Mouse (Mus musculus) heart, postnatal 0 days (tissue): ENCODE results near the gene Serpinf1. TPM values are rescaled to one million over a fixed set of nuclear protein-coding genes. Genes with fewer than 3 reads are reported as not detected.

Source experiments
- ATAC-seq: fragments of 200-750 bp; cut with Nextera tagmentation; 2 replicates; pipeline ENCODE4 v1.8.0; 2017; ENCODE audit warnings: low read depth, moderate number of reproducible peaks, moderate library complexity; ENCODE audit not compliant: insufficient read depth
- DNase-seq: peaks from one replicate; pipeline ENCODE4 v3.0.0-alpha.2; 2016; ENCODE audit warnings: low spot score
- H3K27ac ChIP-seq: fragments of 300-500 bp; sonication (generic); 2 replicates; pipeline ENCODE4 v1.5.1; 2014; ENCODE audit warnings: low read depth, mild to moderate bottlenecking
- H3K27me3 ChIP-seq: fragments of 300-500 bp; sonication (generic); 2 replicates; pipeline ENCODE4 v1.6.1; 2014; ENCODE audit warnings: low read length, mixed read lengths; ENCODE audit not compliant: control insufficient read depth, insufficient read depth
- H3K36me3 ChIP-seq: fragments of 300-500 bp; sonication (generic); replicated peaks from 2 replicates; pipeline ENCODE4 v1.6.1; 2014; ENCODE audit warnings: low read length, mixed read lengths; ENCODE audit not compliant: control insufficient read depth, insufficient read depth
- H3K4me1 ChIP-seq: fragments of 300-500 bp; sonication (generic); 2 replicates; pipeline ENCODE4 v1.6.1; 2014; ENCODE audit warnings: antibody characterized with exemption; ENCODE audit not compliant: control insufficient read depth, insufficient read depth
- H3K4me2 ChIP-seq: fragments of 300-500 bp; sonication (generic); 2 replicates; pipeline ENCODE4 v1.6.1; 2014; ENCODE audit warnings: low read depth, mild to moderate bottlenecking, low read length, moderate library complexity
- H3K4me3 ChIP-seq: fragments of 300-500 bp; sonication (generic); 2 replicates; pipeline ENCODE4 v1.5.1; 2014; ENCODE audit warnings: low read depth, low read length
- H3K9ac ChIP-seq: fragments of 300-500 bp; sonication (generic); replicated peaks from 2 replicates; pipeline ENCODE4 v1.6.1; 2014; ENCODE audit warnings: low read depth, low read length, mixed read lengths
- H3K9me3 ChIP-seq: fragments of 300-500 bp; sonication (generic); replicated peaks from 2 replicates; pipeline ENCODE4 v1.6.1; 2016; ENCODE audit warnings: low read length; ENCODE audit not compliant: control insufficient read depth
- CTCF ChIP-seq: IDR thresholded peaks from 2 replicates; pipeline ENCODE4 v1.5.1; 2016; ENCODE audit warnings: antibody characterized with exemption, control low read depth, low read depth
- EP300 ChIP-seq: IDR thresholded peaks from 2 replicates; pipeline ENCODE4 v1.6.1; 2016; ENCODE audit warnings: antibody characterized with exemption, low read depth
- whole genome bisulfite sequencing: fragments of 180-500 bp; shearing (Covaris S2); extraction: QIAGEN DNeasy Blood & Tissue Kit; methylation state at CpG from one replicate; pipeline ENCODE4 v1.1.7; 2014; 5-methylcytosine and 5-hydroxymethylcytosine counted together
- polyA plus RNA-seq: library from polyadenylated mRNA; unstranded; fragments of >200 nt; fragmentation: Nextera tagmentation; extraction: Ambion mirVana; gene quantifications from 2 replicates; pipeline ENCODE4 v1.2.1, GENCODE M21; 2015
- total RNA-seq: library from RNA; depleted of rRNA; stranded (reverse); fragments of >200 nt; gene quantifications from 2 replicates; pipeline ENCODE4 v1.2.3, GENCODE M21; 2014; ENCODE audit warnings: low replicate concordance

The Serpinf1 gene
- total and polyA plus RNA-seq, 2 experiments from 2014 or later, result 20.4 to 112 TPM

GRCm38 (mm10) chr11:75409679-75410575, 12.6 kb downstream of the Serpinf1 start:
- DNase-seq, result no peak
- Histone ChIP-seq H3K4me3 (no peak overlapping the region), H3K36me3 (0 out of 2 replicates have a peak, but pooled peaks cover under 1% of the 10 kb centered on the region), H3K27ac (peak overlapping the region; percentile 35; the same call in 1 of the 2 replicates), H3K4me2 (no peak overlapping the region), H3K9me3 (no peaks in the 10 kb centered on the region), H3K9ac (no peak overlapping the region), H3K4me1 (no peaks in the 10 kb centered on the region), H3K27me3 (no peaks in the 10 kb centered on the region)
- TF ChIP-seq CTCF, result no peak
- TF ChIP-seq EP300, result no peak
- ATAC-seq, result no peak
- WGBS, result 68% methylated on average over 17 of the region's 17 CpGs

GRCm38 (mm10) chr11:75406865-75407264, 15.6 kb downstream of the Serpinf1 start:
- WGBS, result 38% methylated on average over 3 of the region's 3 CpGs
- Histone ChIP-seq H3K27me3 (no peaks in the 10 kb centered on the region), H3K36me3 (0 out of 2 replicates have a peak, but pooled peaks cover 7% of the 10 kb centered on the region), H3K9me3 (no peaks in the 10 kb centered on the region), H3K4me1 (peaks cover 14% of the 10 kb centered on the region; the same call in 1 of the 2 replicates), H3K4me2 (no peak overlapping the region), H3K4me3 (no peak overlapping the region), H3K9ac (no peak overlapping the region), H3K27ac (no peak overlapping the region)
- no peak for TF ChIP-seq EP300
- peak; percentile 47 for TF ChIP-seq CTCF
- DNase-seq, result no peak
- no peak for ATAC-seq

DNA sequence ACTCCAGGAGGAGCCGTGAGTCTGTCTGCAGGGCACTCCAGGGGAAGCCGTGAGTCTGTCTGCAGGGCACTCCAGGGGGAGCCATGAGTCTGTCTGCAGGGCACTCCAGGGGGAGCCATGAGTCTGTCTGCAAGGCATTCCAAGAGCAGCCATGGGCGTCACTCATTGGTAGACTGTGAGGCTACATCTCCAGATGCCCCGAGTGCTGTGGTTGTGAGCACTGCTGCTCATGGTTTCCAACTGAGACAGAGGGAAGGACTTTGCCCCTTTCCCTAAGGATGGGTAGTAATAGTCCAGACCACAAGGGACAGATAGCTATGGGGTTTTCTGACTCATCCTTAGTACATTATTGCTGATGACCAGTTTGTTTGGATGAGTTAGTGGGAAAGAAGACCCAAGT, 16.4 kb downstream of the Serpinf1 start:
- DNase-seq (no peak), ATAC-seq (no peak)
- Histone ChIP-seq H3K4me1 (peaks cover 14% of the 10 kb centered on the region; the same call in 1 of the 2 replicates), H3K36me3 (peaks cover 8% of the 10 kb centered on the region; the same call in 1 of the 2 replicates), H3K27ac (no peak overlapping the region), H3K4me2 (no peak overlapping the region), H3K9me3 (no peaks in the 10 kb centered on the region), H3K4me3 (no peak overlapping the region), H3K27me3 (no peaks in the 10 kb centered on the region), H3K9ac (no peak overlapping the region)
- TF ChIP-seq EP300 (no peak), CTCF (no peak)
- 71% methylated on average over 4 of the region's 4 CpGs for WGBS

DNA sequence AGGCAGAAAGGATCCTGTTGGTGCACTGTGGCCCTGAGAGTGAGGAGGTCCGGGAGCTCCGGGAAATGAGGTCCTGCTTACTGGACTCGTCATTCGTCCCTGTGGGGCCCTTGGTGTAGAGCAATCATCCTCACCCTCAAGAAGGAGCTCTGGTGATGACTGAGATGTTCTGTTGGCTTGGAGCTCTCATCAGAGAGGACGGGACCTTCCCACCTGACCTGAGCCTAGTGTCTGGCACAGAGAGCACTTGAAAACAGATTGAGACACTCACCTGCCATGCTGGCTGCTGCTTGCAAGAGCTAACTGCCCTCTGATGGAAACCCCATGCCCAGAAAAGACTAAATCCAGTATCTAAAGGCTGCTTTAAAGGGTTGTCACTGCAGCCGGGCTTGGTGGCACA, 17.7 kb downstream of the Serpinf1 start:
- H3K4me1 ChIP-seq, result peaks cover 14% of the 10 kb centered on the region; the same call in 1 of the 2 replicates
- H3K27ac ChIP-seq, result no peak overlapping the region
- no peak for TF ChIP-seq CTCF
- TF ChIP-seq EP300, result no peak
- H3K4me2 ChIP-seq, result no peak overlapping the region
- no peak for ATAC-seq
- no peaks in the 10 kb centered on the region for H3K9me3 ChIP-seq
- H3K9ac ChIP-seq, result no peak overlapping the region
- H3K4me3 ChIP-seq, result no peak overlapping the region
- 91% methylated on average over 6 of the region's 6 CpGs for WGBS
- no peak for DNase-seq
- no peaks in the 10 kb centered on the region for H3K27me3 ChIP-seq
- peaks cover 17% of the 10 kb centered on the region for H3K36me3 ChIP-seq

GRCm38 (mm10) chr11:75403301-75404052, 19.0 kb downstream of the Serpinf1 start:
- no peak overlapping the region for H3K4me2 ChIP-seq
- H3K4me1 ChIP-seq, result peaks cover 14% of the 10 kb centered on the region; the same call in 1 of the 2 replicates
- 0 out of 2 replicates have a peak, but pooled peaks have one; percentile 37 for ATAC-seq
- DNase-seq, result peak; percentile 16
- no peak overlapping the region for H3K9ac ChIP-seq
- H3K27ac ChIP-seq, result peak overlapping the region; percentile 82
- H3K27me3 ChIP-seq, result no peaks in the 10 kb centered on the region
- no peaks in the 10 kb centered on the region for H3K9me3 ChIP-seq
- TF ChIP-seq EP300 (no peak), CTCF (no peak)
- WGBS, result 64% methylated on average over 6 of the region's 6 CpGs
- H3K4me3 ChIP-seq, result no peak overlapping the region
- H3K36me3 ChIP-seq, result peaks cover 19% of the 10 kb centered on the region
